Comparison of ENCODE assay signal across 14 mouse cellular contexts in genomic region chr14:118929779-118930178, GRCm38 (mm10). TPM values are rescaled to one million over a fixed set of nuclear protein-coding genes. Genes with fewer than 3 reads are reported as not detected.
DNase-seq lines count a peak whose midpoint lies in the region; ATAC-seq lines count a peak whose summit lies in the region.
"Had no signal": no experiment of that assay in that cellular context is flagged by ENCODE, and none has a peak within 500 bp of the region (broad histone marks: within the 10 kb centered on the region; RNA-seq: fewer than 3 reads in every experiment).

No protein-coding gene starts in this region.

- H3K9me3 ChIP-seq in forebrain, embryonic 16.5 days (ENCODE audit: control insufficient read depth, low read length) = no peaks in the 10 kb centered on the region
- H3K9me3 ChIP-seq: embryonic facial prominence, embryonic 13.5 days; forebrain, embryonic 12.5 days; liver, embryonic 15.5 days had no signal

- no peaks in the 10 kb centered on the region for H3K27me3 ChIP-seq in forebrain, embryonic 16.5 days (replicated peaks; ENCODE audit: control insufficient read depth, insufficient read depth, low read length)
- H3K27me3 ChIP-seq: embryonic facial prominence, embryonic 13.5 days had no signal

- no peaks in the 10 kb centered on the region for H3K36me3 ChIP-seq in forebrain, embryonic 16.5 days (ENCODE audit: control insufficient read depth, insufficient read depth)
- H3K36me3 ChIP-seq: embryonic facial prominence, embryonic 13.5 days; forebrain, embryonic 12.5 days; liver, embryonic 15.5 days had no signal

- ATAC-seq in activated CD4-positive, CD25-positive, alpha-beta regulatory T cell, adult 4 months = peak; percentile 81
- ATAC-seq in neutrophil, adult 5-6 weeks (ENCODE audit: extremely low read depth, insufficient number of reproducible peaks, low FRiP score, poor library complexity, severe bottlenecking) = peak; percentile 61
- ATAC-seq in forebrain, embryonic 16.5 days = no peak

- H3K4me2 ChIP-seq in forebrain, embryonic 16.5 days (ENCODE audit: low read length) = no peak overlapping the region
- H3K4me2 ChIP-seq: embryonic facial prominence, embryonic 13.5 days; forebrain, embryonic 12.5 days; liver, embryonic 15.5 days had no signal

- H3K9ac ChIP-seq in forebrain, embryonic 16.5 days (replicated peaks; ENCODE audit: low read depth, low read length) = no peak overlapping the region
- H3K9ac ChIP-seq: embryonic facial prominence, embryonic 13.5 days; forebrain, embryonic 12.5 days; liver, embryonic 15.5 days had no signal

- H3K4me3 ChIP-seq in forebrain, embryonic 16.5 days (replicated peaks; ENCODE audit: low read length) = no peak overlapping the region
- H3K4me3 ChIP-seq: embryonic facial prominence, embryonic 13.5 days; forebrain, embryonic 12.5 days; liver, embryonic 15.5 days had no signal

- H3K4me1 ChIP-seq in forebrain, embryonic 16.5 days (replicated peaks; ENCODE audit: control insufficient read depth, insufficient read depth, low read length) = peaks cover 6% of the 10 kb centered on the region

- peak; percentile 56 to 63 for DNase-seq in spleen, postnatal 36 days (ENCODE audit: low spot score in 2 of 2)
- no peak for DNase-seq in spleen, postnatal 4 days (ENCODE audit: low spot score in 2 of 2)
- peak; percentile 71 for DNase-seq in thymus, postnatal 4 days
- no peak for DNase-seq in retina, embryonic 14.5 days (ENCODE audit: low spot score)
- no peak for DNase-seq in cerebellum, adult 11 months
- DNase-seq: cerebellum, postnatal 36 days; heart, postnatal 14 days; kidney, postnatal 10 days had no signal

- H3K27ac ChIP-seq in forebrain, embryonic 16.5 days (ENCODE audit: low read length) = no peak overlapping the region
- H3K27ac ChIP-seq: embryonic facial prominence, embryonic 13.5 days; forebrain, embryonic 12.5 days; liver, embryonic 15.5 days had no signal

- 81% methylated on average over 2 of the region's 2 CpGs for WGBS in forebrain, embryonic 16.5 days

RNA-seq across cellular contexts. Expression of gene Dzip1, which starts 4.5 kb away (rescaled TPM):
- polyA plus RNA-seq in activated CD4-positive, CD25-positive, alpha-beta regulatory T cell, adult 4 months (2017; shearing (Covaris generic)) = 1 to 10 TPM; 8.0 to 8.6 TPM
- total RNA-seq in neutrophil, adult 5-6 weeks (2017) = 5.0 and 5.4 TPM in 2 replicates
- 42.3 and 46.7 TPM in 2 replicates for polyA plus RNA-seq in forebrain, embryonic 16.5 days (2015; fragmentation: Nextera tagmentation; extraction: Ambion mirVana)

RNA-seq across cellular contexts. Expression of gene Dnajc3, which starts 8.0 kb away (rescaled TPM):
- polyA plus RNA-seq in activated CD4-positive, CD25-positive, alpha-beta regulatory T cell, adult 4 months (2017; shearing (Covaris generic)) = 10 to 100 TPM; 39.0 to 41.5 TPM
- 43.8 and 44.4 TPM in 2 replicates for total RNA-seq in neutrophil, adult 5-6 weeks (2017)
- 19.4 and 23.5 TPM in 2 replicates for polyA plus RNA-seq in forebrain, embryonic 16.5 days (2015; fragmentation: Nextera tagmentation; extraction: Ambion mirVana)

Comparison
In these comparisons a context has a peak if more than half of its experiments do, and no peak if none do; other contexts are left out.
1. DNase-seq: peak in spleen, postnatal 36 days (2 of 2) and thymus, postnatal 4 days (single experiment); none in spleen, postnatal 4 days (0 of 2), retina, embryonic 14.5 days (single experiment) and cerebellum, adult 11 months (single experiment).